Mouse (Mus musculus): ENCODE data around the gene Naa11.

Naa11 gene

GRCm38 (mm10) chr5:97344144-97344543 is 48.0 kb downstream of the Naa11 start:
- DNase-seq, result no peak

- no peak for DNase-seq
Observed at GRCm38 (mm10) chr5:97334794-97335193, 57.4 kb downstream of the Naa11 start.

Data from kidney, adult 11 months (tissue).